Mouse (Mus musculus): ENCODE measurements at regions not wholly inside any gene's neighbourhood (a gene's known extent, or its start where the extent isn't known, plus 50 kb on each side); places are given as distances from the start of the nearest gene placed in this dataset.

DNA sequence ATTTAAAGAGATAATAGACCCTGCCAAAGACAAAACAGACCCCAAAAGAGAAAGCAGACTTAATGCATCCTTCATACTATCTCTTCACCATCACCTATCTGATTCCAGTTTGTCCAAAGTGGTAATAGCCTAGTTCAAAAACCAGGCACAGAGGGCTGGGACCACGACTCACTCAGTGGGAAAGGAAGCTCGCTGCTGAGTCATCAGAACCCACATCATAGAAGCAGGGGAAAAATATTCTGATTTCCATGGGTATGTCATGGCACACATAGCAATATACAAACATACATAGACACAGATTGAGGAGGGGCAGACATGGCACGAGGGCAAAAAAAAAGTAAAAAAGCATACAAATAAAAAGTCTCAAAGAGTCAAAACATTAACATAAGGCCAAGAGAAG is 53.7 kb upstream of the Ralgps2 start:
- WGBS, result 58% methylated on average over 3 of the region's 3 CpGs
- peak overlapping the region; percentile 50; the same call in 1 of the 2 replicates for H3K27ac ChIP-seq (ENCODE audit: insufficient read depth, low read length)
- H3K4me1 ChIP-seq (ENCODE audit: control insufficient read depth, insufficient read depth, insufficient read length), result peaks cover 35% of the 10 kb centered on the region

DNA sequence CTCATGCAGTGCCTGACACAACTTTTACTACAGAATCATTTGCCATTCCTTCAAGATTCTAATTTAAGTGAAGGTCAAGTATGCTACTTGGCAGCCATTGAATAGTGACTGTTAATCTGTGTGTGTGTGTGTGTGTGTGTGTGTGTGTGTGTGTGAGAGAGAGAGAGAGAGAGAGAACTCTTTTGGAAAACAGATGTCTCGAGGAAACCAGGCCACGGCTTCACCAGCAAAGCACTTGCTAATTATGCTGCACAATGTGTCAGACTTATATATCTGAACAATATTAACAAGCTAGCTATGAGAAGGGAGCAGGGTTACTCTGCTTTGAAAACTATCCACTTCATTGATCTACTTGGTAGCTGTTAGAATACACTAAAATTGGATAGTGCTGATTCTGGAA is 53.1 kb upstream of the Ralgps2 start:
- no peak overlapping the region; the same call in 1 of the 2 replicates for H3K27ac ChIP-seq (ENCODE audit: insufficient read depth, low read length)
- no peaks in the 10 kb centered on the region for H3K27me3 ChIP-seq (ENCODE audit: control insufficient read depth, insufficient read depth, low read length)
- peaks cover 36% of the 10 kb centered on the region for H3K4me1 ChIP-seq (ENCODE audit: control insufficient read depth, insufficient read depth, insufficient read length)
- no peak for DNase-seq (ENCODE audit: low read depth in 1 of 2, low spot score in 2 of 2)
- no peak overlapping the region for H3K4me3 ChIP-seq (ENCODE audit: extremely low read depth, insufficient read depth, insufficient read length)
- no peak for TF ChIP-seq CTCF (IDR thresholded peaks at IDR 0.05; ENCODE audit: extremely low read depth, insufficient read depth, insufficient read length, insufficient replicate concordance)
- no peak for TF ChIP-seq POLR2A (IDR thresholded peaks at IDR 0.05; ENCODE audit: low read depth, low read length)
- WGBS, result 43% methylated on average over 2 of the region's 2 CpGs
- no peaks in the 10 kb centered on the region for H3K36me3 ChIP-seq (ENCODE audit: control insufficient read depth, insufficient read depth, low read length)

More for the DNA sequence above, 53.7 kb upstream of the Ralgps2 start:
- H3K36me3 ChIP-seq (ENCODE audit: control insufficient read depth, insufficient read depth, low read length), result no peaks in the 10 kb centered on the region
- no peak for TF ChIP-seq POLR2A (IDR thresholded peaks at IDR 0.05; ENCODE audit: low read depth, low read length)
- TF ChIP-seq CTCF (IDR thresholded peaks at IDR 0.05; ENCODE audit: extremely low read depth, insufficient read depth, insufficient read length, insufficient replicate concordance), result no peak
- H3K4me3 ChIP-seq (ENCODE audit: extremely low read depth, insufficient read depth, insufficient read length), result no peak overlapping the region
- no peaks in the 10 kb centered on the region for H3K27me3 ChIP-seq (ENCODE audit: control insufficient read depth, insufficient read depth, low read length)
- DNase-seq (ENCODE audit: low read depth in 1 of 2, low spot score in 2 of 2), result no peak

DNA sequence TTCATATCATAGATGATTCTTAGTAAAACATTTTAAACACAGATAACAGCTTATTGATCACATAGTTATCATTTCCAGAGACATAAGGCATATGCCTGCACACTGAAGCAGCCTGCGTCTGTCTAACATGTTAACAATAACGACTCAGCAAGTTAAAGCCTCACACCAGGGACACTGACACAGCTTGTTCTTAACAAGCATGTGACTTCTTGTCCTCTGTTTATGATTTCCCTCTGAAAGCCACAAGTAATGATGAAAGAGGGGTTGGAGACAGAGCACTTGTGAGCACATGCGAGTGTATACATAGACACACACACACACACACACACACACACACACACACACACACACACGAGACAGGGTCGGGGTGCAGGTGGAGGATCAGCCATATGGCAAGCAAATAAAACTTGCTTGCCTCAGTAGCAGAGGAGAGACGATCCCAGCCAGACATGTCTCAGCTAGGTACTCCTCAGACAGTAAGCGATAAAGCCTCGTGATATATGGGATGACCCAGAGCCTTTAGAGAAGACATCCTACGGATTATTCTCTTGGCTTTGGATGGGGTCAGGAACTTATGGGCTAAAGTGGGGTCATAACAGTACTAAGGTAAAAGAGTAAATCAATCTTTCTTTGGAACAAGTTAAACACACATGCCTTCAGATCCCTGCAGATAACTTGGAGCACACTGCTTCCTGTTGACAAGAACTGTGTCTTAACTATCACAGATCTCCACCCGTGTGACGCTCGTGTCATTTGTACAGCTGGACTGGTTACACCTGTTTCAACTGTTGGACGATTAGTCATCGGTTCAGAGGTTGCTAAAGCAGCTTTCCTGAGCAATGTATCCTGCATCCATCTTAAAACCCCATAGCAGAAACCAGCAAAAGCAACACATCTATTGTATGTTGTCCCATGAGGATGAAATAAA is 51.4 kb upstream of the Ralgps2 start:
- Histone ChIP-seq H3K4me3 (ENCODE audit: extremely low read depth, insufficient read depth, insufficient read length) (no peak overlapping the region), H3K27me3 (ENCODE audit: control insufficient read depth, insufficient read depth, low read length) (no peaks in the 10 kb centered on the region), H3K27ac (ENCODE audit: insufficient read depth, low read length) (peak overlapping the region; percentile 86), H3K4me1 (ENCODE audit: control insufficient read depth, insufficient read depth, insufficient read length) (peaks cover 38% of the 10 kb centered on the region), H3K36me3 (ENCODE audit: control insufficient read depth, insufficient read depth, low read length) (no peaks in the 10 kb centered on the region)
- no peak for DNase-seq (ENCODE audit: low read depth in 1 of 2, low spot score in 2 of 2)
- no peak for TF ChIP-seq POLR2A (IDR thresholded peaks at IDR 0.05; ENCODE audit: low read depth, low read length)
- no peak for TF ChIP-seq CTCF (IDR thresholded peaks at IDR 0.05; ENCODE audit: extremely low read depth, insufficient read depth, insufficient read length, insufficient replicate concordance)
- WGBS, result 36% methylated on average over 14 of the region's 14 CpGs

- Histone ChIP-seq H3K36me3 (ENCODE audit: control insufficient read depth, insufficient read depth, low read length) (no peaks in the 10 kb centered on the region), H3K4me3 (ENCODE audit: extremely low read depth, insufficient read depth, insufficient read length) (peak overlapping the region; percentile 24; the same call in 1 of the 2 replicates), H3K4me1 (ENCODE audit: control insufficient read depth, insufficient read depth, insufficient read length) (peaks cover 34% of the 10 kb centered on the region), H3K27ac (ENCODE audit: insufficient read depth, low read length) (peak overlapping the region; percentile 89), H3K27me3 (ENCODE audit: control insufficient read depth, insufficient read depth, low read length) (no peaks in the 10 kb centered on the region)
- TF ChIP-seq CTCF (IDR thresholded peaks at IDR 0.05; ENCODE audit: extremely low read depth, insufficient read depth, insufficient read length, insufficient replicate concordance) (no peak), POLR2A (IDR thresholded peaks at IDR 0.05; ENCODE audit: low read depth, low read length) (peak; percentile 36; the same call in 1 of the 2 replicates)
- peak in 1 of 2 experiments; percentile 80 for DNase-seq (ENCODE audit: low read depth in 1 of 2, low spot score in 2 of 2)
- WGBS, result 33% methylated on average over 9 of the region's 9 CpGs
Observed at GRCm38 (mm10) chr1:156990112-156990511, 50.7 kb upstream of the Ralgps2 start.

DNA sequence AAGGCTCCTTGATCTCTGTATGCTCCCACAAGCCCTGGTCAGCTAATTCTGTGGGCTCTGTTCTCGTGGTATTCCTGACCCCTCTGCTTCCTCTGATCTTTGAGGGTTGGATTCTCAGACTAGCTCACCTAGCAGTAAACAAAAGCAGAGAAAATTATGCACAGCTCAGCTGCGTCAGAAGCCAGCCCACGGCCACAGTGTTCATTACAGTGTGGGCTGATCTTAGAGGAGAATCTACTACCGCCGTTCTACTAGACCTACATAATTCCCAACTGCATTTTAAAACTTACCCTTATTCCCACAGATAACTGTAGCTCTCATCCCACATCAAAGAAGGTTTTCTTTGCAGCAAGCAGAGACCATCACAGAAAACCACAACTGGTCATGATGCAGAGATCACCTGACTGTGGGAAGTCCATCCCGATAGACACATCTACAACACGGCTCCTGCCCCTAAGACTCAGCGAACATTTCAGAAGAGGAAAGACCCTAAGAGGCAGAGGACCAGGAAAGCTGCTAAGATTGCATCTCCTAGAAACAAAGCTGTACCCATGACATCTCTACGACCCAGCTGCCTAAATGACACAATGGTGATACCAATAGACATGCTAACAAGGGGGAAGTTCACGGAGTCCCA is 49.8 kb upstream of the Ralgps2 start:
- H3K27me3 ChIP-seq (ENCODE audit: control insufficient read depth, insufficient read depth, low read length), result no peaks in the 10 kb centered on the region
- no peak for TF ChIP-seq CTCF (IDR thresholded peaks at IDR 0.05; ENCODE audit: extremely low read depth, insufficient read depth, insufficient read length, insufficient replicate concordance)
- H3K4me1 ChIP-seq (ENCODE audit: control insufficient read depth, insufficient read depth, insufficient read length), result peaks cover 37% of the 10 kb centered on the region
- H3K4me3 ChIP-seq (ENCODE audit: extremely low read depth, insufficient read depth, insufficient read length), result peak overlapping the region; percentile 12
- 58% methylated on average over 10 of the region's 10 CpGs for WGBS
- no peaks in the 10 kb centered on the region for H3K36me3 ChIP-seq (ENCODE audit: control insufficient read depth, insufficient read depth, low read length)
- peak overlapping the region; percentile 89 for H3K27ac ChIP-seq (ENCODE audit: insufficient read depth, low read length)
- DNase-seq (ENCODE audit: low read depth in 1 of 2, low spot score in 2 of 2), result no peak

Measured in spleen, adult 2 months (tissue).